Mouse (Mus musculus): ENCODE results near the gene Tcam1. TPM values are rescaled to one million over a fixed set of nuclear protein-coding genes. Genes with fewer than 3 reads are reported as not detected.

Tcam1 gene
- polyA plus RNA-seq, 1 experiment from 2014 or later = 0.43 TPM

DNA sequence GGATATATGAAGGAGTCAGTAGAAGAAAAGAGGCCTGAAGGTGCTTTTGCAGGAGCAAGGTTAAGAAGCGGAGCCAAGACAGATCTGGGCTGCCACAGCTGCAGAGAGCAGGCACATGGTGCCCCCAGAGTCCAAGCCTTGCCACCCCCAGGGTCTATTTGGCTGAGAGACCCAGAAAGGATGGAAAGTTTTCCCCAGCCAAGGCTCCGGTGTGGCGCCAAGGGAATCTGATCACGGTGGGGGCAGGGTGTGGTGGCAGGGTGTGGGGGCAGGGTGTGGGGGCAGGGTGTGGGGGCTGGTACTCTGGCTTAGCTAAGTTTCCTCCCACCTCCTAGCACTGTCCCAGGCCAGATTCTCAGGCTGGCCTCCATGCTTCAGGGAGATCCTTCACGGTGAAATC lies 52.0 kb downstream of the Tcam1 start:
- no peak for ATAC-seq (ENCODE audit: low FRiP score, low read depth)
- WGBS = 43% methylated on average over 5 of the region's 5 CpGs
- no peak overlapping the region for H3K9ac ChIP-seq

DNA sequence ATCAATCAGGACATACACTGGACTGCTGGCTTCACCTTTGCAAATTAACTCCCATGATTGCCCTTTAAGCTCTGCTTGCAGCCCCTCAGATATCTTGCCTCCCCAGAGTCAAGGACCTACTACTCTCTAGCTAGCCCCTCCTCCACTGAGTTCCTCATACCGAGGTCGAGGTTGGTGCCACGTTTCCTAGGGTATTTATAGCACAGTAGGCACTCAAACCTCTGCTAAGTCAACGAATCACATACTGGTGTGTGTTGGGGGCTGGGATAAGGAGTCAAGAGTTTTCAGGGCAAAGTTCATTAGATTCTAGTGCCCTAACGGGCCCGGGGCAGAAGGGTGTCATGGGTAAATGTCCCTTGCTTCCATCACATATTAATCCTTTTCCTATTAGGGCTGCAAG lies 52.7 kb downstream of the Tcam1 start:
- Histone ChIP-seq H3K4me2 (replicated peaks) (no peak overlapping the region), H3K9me3 (no peaks in the 10 kb centered on the region), H3K4me3 (no peak overlapping the region), H3K4me1 (peaks cover 18% of the 10 kb centered on the region), H3K9ac (no peak overlapping the region), H3K27me3 (no peaks in the 10 kb centered on the region), H3K27ac (no peak overlapping the region), H3K36me3 (no peaks in the 10 kb centered on the region)
- ATAC-seq (ENCODE audit: low FRiP score, low read depth) = no peak
- WGBS = 58% methylated on average over 6 of the region's 6 CpGs

More for the DNA sequence above, 52.0 kb downstream of the Tcam1 start:
- H3K4me1 ChIP-seq = peaks cover 18% of the 10 kb centered on the region
- H3K36me3 ChIP-seq = no peaks in the 10 kb centered on the region
- H3K4me2 ChIP-seq (replicated peaks) = no peak overlapping the region
- H3K9me3 ChIP-seq = no peaks in the 10 kb centered on the region
- no peak overlapping the region for H3K4me3 ChIP-seq
- H3K27me3 ChIP-seq = no peaks in the 10 kb centered on the region
- no peak overlapping the region for H3K27ac ChIP-seq

DNA sequence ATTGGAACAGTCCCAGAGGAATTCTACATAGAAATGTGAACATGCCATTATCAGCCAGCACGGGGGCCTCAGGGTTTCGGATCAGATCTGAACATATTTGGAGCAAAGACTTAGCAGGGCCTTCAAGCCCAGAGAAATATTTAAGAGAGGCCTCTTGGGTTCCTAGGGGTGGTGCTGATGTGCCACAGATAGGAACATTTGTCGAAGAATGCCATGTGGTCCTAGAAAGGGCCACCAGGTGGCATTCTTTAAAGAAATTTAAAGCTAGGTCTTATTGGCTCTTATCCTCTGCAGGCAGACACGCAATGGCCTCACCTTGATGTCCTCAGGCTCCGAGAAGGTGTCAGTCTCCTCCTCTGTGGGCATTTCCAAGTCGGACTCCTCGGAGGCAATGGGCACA lies 53.2 kb downstream of the Tcam1 start:
- H3K27me3 ChIP-seq = no peaks in the 10 kb centered on the region
- H3K4me3 ChIP-seq = no peak overlapping the region
- WGBS = 64% methylated on average over 7 of the region's 7 CpGs
- H3K27ac ChIP-seq = no peak overlapping the region
- no peak overlapping the region for H3K9ac ChIP-seq
- peaks cover 18% of the 10 kb centered on the region for H3K4me1 ChIP-seq
- H3K9me3 ChIP-seq = no peaks in the 10 kb centered on the region
- ATAC-seq (ENCODE audit: low FRiP score, low read depth) = no peak
- H3K36me3 ChIP-seq = no peaks in the 10 kb centered on the region
- no peak overlapping the region for H3K4me2 ChIP-seq (replicated peaks)

DNA sequence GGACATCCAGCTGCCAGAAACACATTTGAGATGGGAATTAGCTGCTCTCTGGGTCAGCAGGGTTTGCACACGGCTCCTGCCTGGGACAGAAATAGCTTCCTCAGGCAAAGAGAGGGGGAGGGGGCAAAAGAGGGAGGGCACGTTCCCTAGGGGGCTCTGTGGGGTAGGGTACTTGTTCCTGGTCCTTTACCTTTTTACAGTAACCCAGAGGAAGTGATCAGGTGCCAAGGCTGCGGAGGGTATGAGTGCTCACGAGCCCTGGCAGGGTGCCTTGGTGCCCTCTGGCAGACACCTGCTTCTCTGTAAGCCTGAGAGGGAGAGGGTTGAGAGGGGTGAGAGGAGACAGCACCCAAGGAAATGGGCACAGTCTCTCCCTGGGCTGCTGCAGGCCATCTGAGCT lies 56.0 kb downstream of the Tcam1 start:
- Histone ChIP-seq H3K27me3 (no peaks in the 10 kb centered on the region), H3K4me2 (replicated peaks) (no peak overlapping the region), H3K4me3 (no peak overlapping the region), H3K27ac (no peak overlapping the region), H3K36me3 (no peaks in the 10 kb centered on the region), H3K4me1 (peaks cover 15% of the 10 kb centered on the region), H3K9me3 (no peaks in the 10 kb centered on the region), H3K9ac (no peak overlapping the region)
- 47% methylated on average over 4 of the region's 4 CpGs for WGBS
- ATAC-seq (ENCODE audit: low FRiP score, low read depth) = no peak

DNA sequence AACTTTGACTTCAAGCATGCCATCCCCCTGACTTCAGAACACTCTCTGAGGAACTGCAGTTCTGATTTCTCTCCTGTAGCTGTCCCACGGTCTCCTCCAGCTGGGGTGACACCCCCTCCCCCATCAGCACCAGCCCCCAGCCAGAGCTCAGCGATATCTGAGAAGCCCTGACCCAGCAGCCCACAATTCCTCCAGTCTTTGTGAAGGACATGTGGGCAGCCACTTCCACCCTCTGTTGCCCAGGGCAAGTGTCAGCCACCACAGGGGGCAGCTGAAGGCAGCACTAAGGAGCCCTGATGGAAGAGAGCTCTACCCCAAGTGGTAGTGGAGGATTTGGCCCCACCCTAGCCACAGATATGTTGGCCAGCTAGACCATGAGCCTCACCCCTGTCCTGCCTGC lies 57.6 kb downstream of the Tcam1 start:
- no peak overlapping the region for H3K4me2 ChIP-seq (replicated peaks)
- no peaks in the 10 kb centered on the region for H3K4me1 ChIP-seq
- 5% methylated on average over 2 of the region's 2 CpGs for whole genome bisulfite sequencing
- H3K36me3 ChIP-seq = no peaks in the 10 kb centered on the region
- H3K27me3 ChIP-seq = no peaks in the 10 kb centered on the region
- no peak overlapping the region for H3K4me3 ChIP-seq
- ATAC-seq (ENCODE audit: low FRiP score, low read depth) = no peak
- H3K27ac ChIP-seq = no peak overlapping the region
- H3K9me3 ChIP-seq = no peaks in the 10 kb centered on the region
- H3K9ac ChIP-seq = no peak overlapping the region

DNA sequence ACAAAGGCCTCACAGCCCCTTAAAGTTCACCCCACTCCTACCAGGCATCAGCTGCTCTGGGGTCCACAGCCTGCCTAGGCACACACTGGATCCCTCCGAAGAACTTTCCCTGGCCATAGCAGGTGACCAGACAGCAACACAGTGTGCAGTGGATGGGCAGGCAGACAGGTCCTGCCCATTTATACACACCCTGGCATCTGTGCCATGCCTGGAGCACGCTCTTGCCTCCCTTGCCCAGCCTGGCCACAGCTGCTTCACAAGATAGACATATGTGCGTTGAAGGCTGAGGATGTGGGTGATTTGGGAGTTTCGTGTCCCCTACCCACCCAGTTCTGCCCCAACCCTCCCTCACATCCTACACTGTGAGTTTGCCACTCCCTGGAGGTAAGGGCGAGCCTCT lies 61.6 kb downstream of the Tcam1 start:
- ATAC-seq (ENCODE audit: low FRiP score, low read depth) = no peak
- Histone ChIP-seq H3K36me3 (no peaks in the 10 kb centered on the region), H3K27ac (no peak overlapping the region), H3K9me3 (no peaks in the 10 kb centered on the region), H3K4me2 (replicated peaks) (no peak overlapping the region), H3K27me3 (no peaks in the 10 kb centered on the region), H3K4me1 (peaks cover 5% of the 10 kb centered on the region; the same call in 1 of the 2 replicates), H3K9ac (no peak overlapping the region), H3K4me3 (no peak overlapping the region)
- 80% methylated on average over 5 of the region's 5 CpGs for WGBS

Other genes with a start within 250 kb of the Tcam1 start
- 68.6 and 73.4 TPM in 2 replicates for gene Dcaf7, start 239.8 kb upstream of the Tcam1 start, polyA plus RNA-seq (2015; fragmentation: Nextera tagmentation; extraction: Ambion mirVana)
- gene Taco1, start 210.6 kb upstream of the Tcam1 start, polyA plus RNA-seq (2015; fragmentation: Nextera tagmentation; extraction: Ambion mirVana) = 8.6 and 9.7 TPM in 2 replicates
- 25.3 and 27.1 TPM in 2 replicates for gene Map3k3, start 192.1 kb upstream of the Tcam1 start, polyA plus RNA-seq (2015; fragmentation: Nextera tagmentation; extraction: Ambion mirVana)
- not detected in 2 replicates for gene Gm10840, start 115.8 kb upstream of the Tcam1 start, polyA plus RNA-seq (2015; fragmentation: Nextera tagmentation; extraction: Ambion mirVana)
- 378 and 399 TPM in 2 replicates for gene Limd2, start 115.8 kb upstream of the Tcam1 start, polyA plus RNA-seq (2015; fragmentation: Nextera tagmentation; extraction: Ambion mirVana)
- gene Strada, start 74.5 kb upstream of the Tcam1 start, polyA plus RNA-seq (2015; fragmentation: Nextera tagmentation; extraction: Ambion mirVana) = 32.8 and 33.7 TPM in 2 replicates
- 73.2 and 76.8 TPM in 2 replicates for gene Ccdc47, start 60.3 kb upstream of the Tcam1 start, polyA plus RNA-seq (2015; fragmentation: Nextera tagmentation; extraction: Ambion mirVana)
- gene Ddx42, start 59.7 kb upstream of the Tcam1 start, polyA plus RNA-seq (2015; fragmentation: Nextera tagmentation; extraction: Ambion mirVana) = 88.5 and 91.4 TPM in 2 replicates
- 56.4 and 58.5 TPM in 2 replicates for gene Ftsj3, start 20.6 kb upstream of the Tcam1 start, polyA plus RNA-seq (2015; fragmentation: Nextera tagmentation; extraction: Ambion mirVana)
- 320 and 338 TPM in 2 replicates for gene Psmc5, start 20.5 kb upstream of the Tcam1 start, polyA plus RNA-seq (2015; fragmentation: Nextera tagmentation; extraction: Ambion mirVana)
- gene Smarcd2, start 3.7 kb upstream of the Tcam1 start, polyA plus RNA-seq (2015; fragmentation: Nextera tagmentation; extraction: Ambion mirVana) = 82.6 and 82.7 TPM in 2 replicates
- gene Gh, start 25.2 kb downstream of the Tcam1 start, polyA plus RNA-seq (2015; fragmentation: Nextera tagmentation; extraction: Ambion mirVana) = not detected in 2 replicates
- 1.6 and 2.9 TPM in 2 replicates for gene Cd79b, start 38.1 kb downstream of the Tcam1 start, polyA plus RNA-seq (2015; fragmentation: Nextera tagmentation; extraction: Ambion mirVana)
- 0.42 and 0.49 TPM in 2 replicates for gene Scn4a, start 76.6 kb downstream of the Tcam1 start, polyA plus RNA-seq (2015; fragmentation: Nextera tagmentation; extraction: Ambion mirVana)
- 0.25 TPM in 1 of 2 replicates, not detected in the other for gene Prr29, start 88.8 kb downstream of the Tcam1 start, polyA plus RNA-seq (2015; fragmentation: Nextera tagmentation; extraction: Ambion mirVana)
- 28.7 and 30.1 TPM in 2 replicates for gene Icam2, start 111.4 kb downstream of the Tcam1 start, polyA plus RNA-seq (2015; fragmentation: Nextera tagmentation; extraction: Ambion mirVana)
- 6.8 and 7.6 TPM in 2 replicates for gene Ern1, start 211.2 kb downstream of the Tcam1 start, polyA plus RNA-seq (2015; fragmentation: Nextera tagmentation; extraction: Ambion mirVana)

Data from limb, embryonic 13.5 days (tissue).